Mouse (Mus musculus) MEL (cell line): ENCODE data around the gene Pafah1b1. TPM values are rescaled to one million over a fixed set of nuclear protein-coding genes. Genes with fewer than 3 reads are reported as not detected.
A peak's percentile ranks its signal among the peaks of the same experiment; 100 is the strongest.

Experiments
- DNase-seq: peaks from one replicate; pipeline ENCODE4 v3.0.0; 2011; ENCODE audit warnings: low read depth, low spot score
- H3K27ac ChIP-seq: 2 replicates; pipeline ENCODE4 v1.5.1; 2012; ENCODE audit warnings: low read depth, mild to moderate bottlenecking, control low read depth, low read length, moderate library complexity; ENCODE audit not compliant: control insufficient read depth
- H3K27me3 ChIP-seq, 2 experiments: fragments of 150-350 bp in 1 of 2; sonication (generic) in 1 of 2; 2 replicates each; pipeline ENCODE4 v1.6.1; 2012; ENCODE audit warnings: low read length in 2 of 2, mild to moderate bottlenecking in 2 of 2, improper control_type of control experiment in 1 of 2, moderate library complexity in 1 of 2; ENCODE audit not compliant: insufficient read depth in 2 of 2, control insufficient read depth in 1 of 2
- H3K36me3 ChIP-seq, 2 experiments: 2 replicates each; pipeline ENCODE4 v1.6.1; 2012 to 2014; ENCODE audit warnings: low read length in 2 of 2, improper control_type of control experiment in 1 of 2, inconsistent platforms in 1 of 2, mild to moderate bottlenecking in 1 of 2; ENCODE audit not compliant: insufficient read depth in 2 of 2, control insufficient read depth in 1 of 2
- H3K4me1 ChIP-seq, 2 experiments: fragments of 150-350 bp in 1 of 2; sonication (generic) in 1 of 2; 2 replicates each; pipeline ENCODE4 v1.6.1; 2012; ENCODE audit warnings: low read length in 2 of 2, improper control_type of control experiment in 1 of 2, mild to moderate bottlenecking in 1 of 2; ENCODE audit not compliant: insufficient read depth in 2 of 2, control insufficient read depth in 1 of 2
- H3K4me3 ChIP-seq, 2 experiments: fragments of 150-350 bp in 1 of 2; sonication (generic) in 1 of 2; 2 replicates each; pipeline ENCODE4 v1.5.1; 2012; ENCODE audit warnings: low read depth in 2 of 2, low read length in 2 of 2, mild to moderate bottlenecking in 2 of 2, moderate library complexity in 2 of 2, control low read depth in 1 of 2, improper control_type of control experiment in 1 of 2; ENCODE audit not compliant: control insufficient read depth in 1 of 2, insufficient read depth in 1 of 2
- H3K79me2 ChIP-seq: 2 replicates; pipeline ENCODE4 v1.6.1; 2012; ENCODE audit warnings: mild to moderate bottlenecking, low read length, moderate library complexity; ENCODE audit not compliant: control insufficient read depth, poor library complexity, insufficient read depth
- H3K9ac ChIP-seq: 2 replicates; pipeline ENCODE4 v1.6.1; 2012; ENCODE audit warnings: low read depth, mild to moderate bottlenecking, control low read depth, low read length, moderate library complexity; ENCODE audit not compliant: control insufficient read depth, poor library complexity, severe bottlenecking
- H3K9me3 ChIP-seq: fragments of 150-350 bp; sonication (generic); replicated peaks from 2 replicates; pipeline ENCODE4 v1.6.1; 2012; ENCODE audit warnings: mild to moderate bottlenecking, low read length, improper control_type of control experiment, moderate library complexity; ENCODE audit not compliant: insufficient read depth
- ELF1 ChIP-seq: IDR thresholded peaks from 2 replicates; pipeline ENCODE4 v1.6.1; 2014; ENCODE audit warnings: low read depth, mild to moderate bottlenecking, inconsistent platforms, low read length, improper control_type of control experiment, moderate library complexity
- HCFC1 ChIP-seq: IDR thresholded peaks from 2 replicates; pipeline ENCODE4 v1.6.1; 2012; ENCODE audit warnings: low read depth, mild to moderate bottlenecking, inconsistent platforms, low read length, improper control_type of control experiment, moderate library complexity
- MAFK ChIP-seq: IDR thresholded peaks from 2 replicates; pipeline ENCODE4 v1.6.1; 2011; ENCODE audit warnings: low read depth, mild to moderate bottlenecking, low read length, improper control_type of control experiment, borderline replicate concordance
- POLR2AphosphoS2 ChIP-seq: IDR thresholded peaks from 2 replicates; pipeline ENCODE4 v1.6.1; 2011; ENCODE audit warnings: low read length, improper control_type of control experiment
- POLR2AphosphoS5 ChIP-seq: IDR thresholded peaks from 2 replicates; pipeline ENCODE4 v1.6.1; 2012; ENCODE audit warnings: low read depth, borderline replicate concordance, mild to moderate bottlenecking, inconsistent platforms, low read length, moderate library complexity, mixed read lengths
- USF2 ChIP-seq, 2 experiments: IDR thresholded peaks; 2 replicates each; pipeline ENCODE4 v1.6.1; 2011 to 2012; ENCODE audit warnings: improper control_type of control experiment in 2 of 2, low read length in 2 of 2, borderline replicate concordance in 1 of 2, inconsistent platforms in 1 of 2, low read depth in 1 of 2, mild to moderate bottlenecking in 1 of 2; ENCODE audit not compliant: insufficient read depth in 1 of 2
- ZMIZ1 ChIP-seq: IDR thresholded peaks from 2 replicates; pipeline ENCODE4 v1.6.1; 2012; ENCODE audit warnings: low read depth, mild to moderate bottlenecking, inconsistent platforms, low read length, improper control_type of control experiment, moderate library complexity
- polyA plus RNA-seq, 2 experiments: library from polyadenylated mRNA; stranded (reverse) in 1 of 2; unstranded in 1 of 2; fragments of >175 nt in 1 of 2; fragments of >200 nt in 1 of 2; gene quantifications; 2 replicates each; pipeline versions ENCODE4 v1.2.1 to v1.2.4; 2012; ENCODE audit warnings: low replicate concordance in 2 of 2, low read depth in 1 of 2; ENCODE audit not compliant: insufficient read length in 2 of 2, insufficient read depth in 1 of 2, missing spikeins in 1 of 2
- total RNA-seq: library from RNA; depleted of rRNA; stranded (reverse); fragments of 300-350 nt; gene quantifications from 2 replicates; pipeline ENCODE4 v1.2.3, GENCODE M21; 2012

The Pafah1b1 gene
- total and polyA plus RNA-seq, 3 experiments: 54.5 to 67.4 TPM; not detected in 1

DNA sequence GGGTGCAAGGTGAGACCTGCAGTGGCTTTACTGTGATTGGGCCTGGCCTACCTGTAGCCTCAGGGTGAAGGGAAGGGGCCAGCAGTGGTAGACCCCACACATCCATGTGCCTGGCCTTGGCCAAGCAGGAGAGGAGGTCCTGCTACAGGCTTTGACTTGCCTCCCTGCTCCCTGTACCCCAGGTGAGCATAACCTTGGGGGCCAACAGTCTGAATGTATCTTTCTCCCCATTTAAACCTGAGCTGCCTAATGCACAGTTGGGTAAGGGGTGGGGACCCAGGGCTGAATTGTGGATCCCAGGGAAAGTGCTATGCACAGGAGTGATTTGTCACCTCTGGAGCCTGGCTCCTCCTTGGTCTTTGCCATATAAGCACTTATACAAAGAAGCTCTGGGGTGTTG lies 54.3 kb downstream of the Pafah1b1 start:
- Histone ChIP-seq H3K4me3 (no peak overlapping the region), H3K9ac (no peak overlapping the region), H3K79me2 (no peaks in the 10 kb centered on the region), H3K4me1 (peaks cover 0 to 3% of the 10 kb centered on the region in 2 experiments; a peak in 1 of 4 replicates), H3K27ac (no peak overlapping the region), H3K36me3 (peaks cover 0 to 17% of the 10 kb centered on the region in 2 experiments; a peak in 3 of 4 replicates), H3K27me3 (no peaks in the 10 kb centered on the region), H3K9me3 (no peaks in the 10 kb centered on the region)
- no peak for DNase-seq
- TF ChIP-seq HCFC1 (no peak), ZMIZ1 (0 out of 2 replicates have a peak, but pooled peaks have one; percentile 2)

DNA sequence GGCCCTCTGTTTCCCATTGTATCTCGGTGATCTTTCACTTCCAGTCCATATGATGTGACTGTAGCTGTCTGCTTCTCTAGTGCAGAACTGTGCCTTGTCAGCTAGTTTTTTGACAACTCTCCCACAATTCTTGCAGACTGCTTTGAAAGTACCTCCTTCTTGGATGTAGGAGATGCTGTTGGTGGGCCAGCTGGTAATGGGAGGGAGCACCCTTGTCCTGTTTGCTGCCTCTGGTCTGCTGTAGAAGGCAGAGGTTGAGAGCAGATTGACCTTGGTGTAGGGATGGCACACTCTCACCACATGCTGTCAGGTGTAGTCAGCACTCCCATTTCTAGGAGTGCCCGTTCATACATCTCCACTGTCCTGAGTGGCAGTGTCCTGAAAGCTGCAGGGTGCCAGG lies 55.5 kb downstream of the Pafah1b1 start:
- Histone ChIP-seq H3K36me3 (peaks cover 0 to 14% of the 10 kb centered on the region in 2 experiments; a peak in 2 of 4 replicates), H3K4me1 (peaks cover 0 to 3% of the 10 kb centered on the region in 2 experiments; a peak in 1 of 4 replicates), H3K9ac (no peak overlapping the region), H3K27ac (no peak overlapping the region), H3K4me3 (no peak overlapping the region)
- TF ChIP-seq POLR2AphosphoS5 (no peak; the same call in 1 of the 2 replicates), USF2 (IDR thresholded peaks at IDR 0.05; ENCODE audit: borderline replicate concordance in 1 of 2, insufficient read depth in 1 of 2, low read depth in 1 of 2, low read length in 2 of 2) (no peak), MAFK (no peak), POLR2AphosphoS2 (no peak)
- TF ChIP-seq, all 39 proteins: peak for 0
- H3K27me3 ChIP-seq: no peaks in the 10 kb centered on the region
- no peak for DNase-seq
- H3K9me3 ChIP-seq: no peaks in the 10 kb centered on the region
- no peaks in the 10 kb centered on the region for H3K79me2 ChIP-seq

DNA sequence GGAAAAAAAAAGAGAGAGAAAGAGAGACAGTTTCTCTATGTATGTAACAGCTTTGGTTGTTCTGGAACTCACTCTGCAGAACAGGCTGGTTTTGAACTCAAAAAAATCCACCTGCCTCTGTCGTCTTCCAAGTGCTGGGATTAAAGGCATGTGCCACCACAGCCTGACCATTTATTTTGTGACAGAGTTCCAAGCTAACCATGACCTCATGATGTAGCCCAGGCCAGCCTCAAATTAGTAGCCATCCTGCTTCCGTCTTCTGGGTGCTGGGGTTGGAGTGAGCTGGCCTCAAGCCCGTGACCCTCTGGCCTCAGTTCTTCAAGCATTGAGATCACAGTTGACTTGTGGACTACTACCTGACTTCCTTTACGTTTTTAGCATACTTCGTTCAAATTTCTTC lies 56.0 kb downstream of the Pafah1b1 start:
- H3K27me3 ChIP-seq: no peaks in the 10 kb centered on the region
- H3K9me3 ChIP-seq: no peaks in the 10 kb centered on the region
- peaks cover 0 to 16% of the 10 kb centered on the region in 2 experiments; a peak in 2 of 4 replicates for H3K36me3 ChIP-seq
- no peak for TF ChIP-seq POLR2AphosphoS5
- no peak for TF ChIP-seq ELF1
- no peak for TF ChIP-seq POLR2AphosphoS2
- H3K79me2 ChIP-seq: no peaks in the 10 kb centered on the region
- no peak overlapping the region for H3K27ac ChIP-seq
- H3K9ac ChIP-seq: no peak overlapping the region
- H3K4me3 ChIP-seq: no peak overlapping the region
- no peak for DNase-seq
- H3K4me1 ChIP-seq: 0 out of 4 replicates have a peak, but pooled peaks cover 0 to 3% of the 10 kb centered on the region in 2 experiments
